Mouse (Mus musculus) adrenal gland, adult (tissue): ENCODE data around the gene Cep63.

Source experiments
- DNase-seq, 2 experiments: peaks; one replicate each; pipeline ENCODE4 v3.0.0; 2022 to 2023; ENCODE audit warnings: low spot score in 1 of 2; ENCODE audit not compliant: inconsistent age in 2 of 2

Gene Cep63

GRCm38 (mm10) chr9:102632173-102632572 lies 5.8 kb upstream of the Cep63 start:
- no peak for DNase-seq

GRCm38 (mm10) chr9:102631589-102632147 lies 5.3 kb upstream of the Cep63 start:
- no peak for DNase-seq

DNA sequence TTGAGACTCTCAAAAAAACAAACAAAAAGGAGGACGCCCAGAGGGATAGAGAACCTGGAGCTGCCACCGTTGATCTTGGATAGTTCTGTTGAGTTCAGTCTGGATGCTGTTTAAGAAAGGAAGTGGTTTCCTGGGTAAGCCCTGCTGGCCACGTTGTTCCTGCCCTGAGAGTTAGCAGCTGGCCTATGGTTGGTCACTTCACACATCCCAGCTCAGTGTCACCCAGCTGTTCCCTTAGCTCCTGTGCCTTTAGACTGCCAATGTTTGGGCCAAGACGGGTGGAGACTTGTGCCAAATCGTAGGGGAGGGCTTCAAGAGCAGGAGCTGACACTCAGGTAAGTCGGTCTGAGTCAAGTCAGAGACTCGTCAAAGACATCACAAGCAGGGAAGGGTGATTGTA lies 2.7 kb upstream of the Cep63 start:
- no peak for DNase-seq

GRCm38 (mm10) chr9:102627442-102627841 lies 1.1 kb upstream of the Cep63 start:
- DNase-seq = no peak

DNA sequence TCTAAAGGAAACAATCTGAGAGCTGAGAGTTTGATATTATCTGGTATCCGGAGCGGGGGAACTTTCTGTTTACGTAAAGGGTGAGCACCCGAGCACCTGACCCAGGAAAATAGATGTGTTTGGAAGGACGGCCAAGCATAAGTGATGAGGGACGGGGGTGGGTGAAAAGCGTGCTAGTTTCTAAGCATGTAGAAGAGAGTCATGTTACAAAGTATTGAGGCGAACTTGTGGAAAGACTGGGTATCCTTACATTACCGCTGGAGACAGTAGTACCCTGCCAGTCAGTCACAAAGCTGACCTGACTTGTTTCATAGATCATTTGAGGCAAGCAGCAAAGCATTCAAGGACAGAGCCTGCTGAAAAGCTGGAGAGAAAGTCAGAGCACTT lies 498 bp upstream of the Cep63 start:
- DNase-seq = peak in 1 of 2 experiments; percentile 78

DNA sequence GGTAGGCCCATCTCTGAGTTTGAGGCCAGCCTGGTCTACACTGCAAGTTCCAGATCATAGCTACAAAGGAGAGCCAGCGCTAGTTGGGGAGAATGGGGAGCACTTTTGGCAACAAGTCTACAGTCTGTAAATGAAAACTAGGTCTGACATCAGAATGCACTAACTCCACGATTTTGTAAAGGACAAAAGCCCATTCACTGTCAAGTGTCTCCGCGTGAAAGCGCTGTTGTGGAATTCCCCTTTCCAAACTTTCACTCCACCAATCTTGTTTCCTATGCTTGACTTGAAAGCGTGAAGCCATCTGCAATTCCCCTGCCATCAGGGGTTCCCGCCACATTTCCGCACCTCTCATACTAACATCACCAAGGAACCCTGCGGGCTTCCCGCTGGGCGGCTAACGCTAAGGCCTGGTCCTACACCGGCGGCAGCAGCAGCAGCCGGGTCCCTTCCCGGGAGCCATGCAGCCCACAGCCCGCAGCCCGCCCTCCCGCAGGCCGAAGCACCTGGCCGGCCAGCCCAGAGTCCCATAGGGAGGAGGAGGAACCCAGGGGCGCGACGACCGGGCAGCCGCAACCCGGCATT lies 842 bp downstream of the Cep63 start:
- DNase-seq = no peak

- DNase-seq = peak in 1 of 2 experiments; percentile 47
Observed at GRCm38 (mm10) chr9:102623581-102623980, 2.8 kb downstream of the Cep63 start.

DNA sequence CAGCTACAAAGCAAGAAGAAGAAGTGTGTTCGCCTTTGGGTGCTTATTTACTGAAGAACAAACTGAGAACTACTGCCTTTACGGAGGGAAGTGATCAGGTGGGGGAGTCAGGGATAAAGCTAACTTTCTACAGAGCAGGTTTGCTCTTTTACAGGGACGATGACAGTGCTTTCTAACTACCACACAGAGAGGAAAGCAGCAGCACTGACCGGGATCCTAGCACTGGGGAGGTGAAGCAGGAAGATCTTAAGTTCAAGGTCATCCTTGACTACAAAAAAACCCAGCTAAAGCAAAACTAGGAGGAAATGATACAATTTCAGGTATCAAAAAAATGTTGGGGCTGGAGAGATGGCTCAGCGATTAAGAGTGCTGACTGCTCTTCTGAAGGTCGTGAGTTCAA lies 3.5 kb downstream of the Cep63 start:
- peak in 1 of 2 experiments; percentile 58 for DNase-seq

GRCm38 (mm10) chr9:102622192-102622857 lies 4.0 kb downstream of the Cep63 start:
- DNase-seq = peak in 1 of 2 experiments; percentile 84

DNA sequence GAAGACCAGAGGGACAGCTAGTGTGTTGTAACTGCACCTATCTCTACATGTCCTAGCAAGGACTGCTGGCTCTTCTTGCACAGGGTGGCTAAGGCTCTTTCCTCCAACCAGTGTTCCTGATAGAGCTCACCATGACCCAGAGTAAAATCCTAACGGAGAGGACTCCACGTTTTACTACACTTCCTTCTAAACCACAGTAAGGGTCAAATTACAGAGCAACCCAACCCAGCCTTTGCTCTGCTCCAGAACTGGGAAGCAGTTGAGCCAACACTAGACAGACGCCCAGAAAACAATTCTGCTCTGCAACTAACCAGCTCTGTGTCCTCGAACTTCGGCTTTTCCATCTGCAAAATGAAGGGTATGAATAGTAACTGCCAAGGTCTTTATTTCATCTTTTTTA lies 4.9 kb downstream of the Cep63 start:
- DNase-seq = no peak

- DNase-seq = no peak
Observed at GRCm38 (mm10) chr9:102616267-102616666, 10.1 kb downstream of the Cep63 start.

DNA sequence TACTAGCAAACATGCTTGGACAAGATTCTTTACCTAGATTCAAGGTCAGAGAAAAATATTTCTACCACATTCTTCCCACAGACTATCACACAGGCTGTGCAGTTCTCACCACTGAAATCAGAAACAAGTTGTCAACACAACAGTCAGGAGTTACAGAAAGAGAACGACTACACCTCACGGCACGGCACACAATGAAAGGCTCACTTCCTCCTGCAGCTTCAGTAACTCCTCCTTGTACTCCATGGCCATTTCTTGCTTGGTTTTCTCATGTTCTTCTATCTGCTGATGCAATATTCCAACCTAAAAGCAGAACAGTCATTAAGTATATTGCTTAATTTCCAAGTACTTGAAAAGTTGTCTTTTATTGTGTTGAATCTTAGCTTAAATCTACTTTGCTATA lies 11.3 kb downstream of the Cep63 start:
- DNase-seq = no peak

DNA sequence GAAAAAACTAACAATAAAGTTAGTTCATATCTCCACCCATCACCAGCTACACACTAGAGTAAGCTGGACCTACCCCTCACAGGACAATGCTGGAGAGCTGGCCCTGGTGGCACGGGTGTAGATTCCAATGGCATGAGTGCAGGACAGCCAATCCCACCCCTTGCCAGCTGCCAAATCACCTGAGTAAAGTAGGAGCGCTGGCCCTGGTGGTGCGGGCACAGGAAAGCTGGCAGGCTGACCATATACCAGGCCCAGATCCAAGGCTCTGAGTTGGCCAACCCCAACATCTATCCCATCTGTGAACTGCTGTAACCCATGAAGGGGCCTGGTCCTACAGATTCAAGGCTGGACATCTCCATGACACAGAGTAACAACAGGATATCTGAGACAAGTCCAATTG lies 17.1 kb downstream of the Cep63 start:
- no peak for DNase-seq

DNA sequence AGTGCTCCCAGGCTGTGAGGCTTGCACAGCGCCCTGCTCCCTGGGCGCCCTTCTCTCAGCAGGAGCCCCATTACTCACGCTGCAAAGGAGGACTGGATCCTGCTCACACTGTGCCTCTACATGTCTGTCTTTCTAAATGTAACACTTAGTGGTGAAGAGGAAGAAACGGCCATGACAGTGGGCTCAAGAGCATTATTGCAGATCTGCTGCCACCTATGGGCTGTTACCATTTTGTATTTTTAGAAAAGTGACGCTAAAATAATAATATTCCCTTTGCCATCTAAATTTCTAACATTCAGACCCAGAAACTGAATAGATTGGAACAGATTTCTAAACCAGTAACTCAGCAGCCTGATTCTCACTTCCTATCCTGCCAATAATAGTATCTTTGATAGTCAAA lies 18.9 kb downstream of the Cep63 start:
- DNase-seq = no peak

GRCm38 (mm10) chr9:102605162-102605561 lies 21.2 kb downstream of the Cep63 start:
- DNase-seq = no peak

DNA sequence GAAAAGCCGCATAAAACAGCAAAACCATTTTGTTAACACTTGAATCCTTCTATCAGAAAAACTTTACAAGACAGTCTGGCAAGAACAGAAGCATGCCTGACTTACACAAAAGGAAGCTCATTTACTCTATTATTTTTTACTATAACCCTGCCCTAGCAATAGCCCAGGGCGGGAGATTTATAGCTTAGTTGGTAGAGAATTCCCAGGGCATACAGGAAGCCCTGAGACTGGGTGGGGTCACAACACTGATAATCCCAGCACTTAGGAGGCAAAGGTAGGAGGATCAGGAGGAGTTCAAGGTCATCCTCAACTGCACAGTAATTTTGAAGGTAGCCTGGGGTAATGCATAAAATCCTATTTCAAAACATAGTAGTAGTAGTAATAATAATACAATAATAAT lies 24.7 kb downstream of the Cep63 start:
- DNase-seq = no peak

GRCm38 (mm10) chr9:102601187-102601586 lies 25.1 kb downstream of the Cep63 start:
- DNase-seq = no peak

DNA sequence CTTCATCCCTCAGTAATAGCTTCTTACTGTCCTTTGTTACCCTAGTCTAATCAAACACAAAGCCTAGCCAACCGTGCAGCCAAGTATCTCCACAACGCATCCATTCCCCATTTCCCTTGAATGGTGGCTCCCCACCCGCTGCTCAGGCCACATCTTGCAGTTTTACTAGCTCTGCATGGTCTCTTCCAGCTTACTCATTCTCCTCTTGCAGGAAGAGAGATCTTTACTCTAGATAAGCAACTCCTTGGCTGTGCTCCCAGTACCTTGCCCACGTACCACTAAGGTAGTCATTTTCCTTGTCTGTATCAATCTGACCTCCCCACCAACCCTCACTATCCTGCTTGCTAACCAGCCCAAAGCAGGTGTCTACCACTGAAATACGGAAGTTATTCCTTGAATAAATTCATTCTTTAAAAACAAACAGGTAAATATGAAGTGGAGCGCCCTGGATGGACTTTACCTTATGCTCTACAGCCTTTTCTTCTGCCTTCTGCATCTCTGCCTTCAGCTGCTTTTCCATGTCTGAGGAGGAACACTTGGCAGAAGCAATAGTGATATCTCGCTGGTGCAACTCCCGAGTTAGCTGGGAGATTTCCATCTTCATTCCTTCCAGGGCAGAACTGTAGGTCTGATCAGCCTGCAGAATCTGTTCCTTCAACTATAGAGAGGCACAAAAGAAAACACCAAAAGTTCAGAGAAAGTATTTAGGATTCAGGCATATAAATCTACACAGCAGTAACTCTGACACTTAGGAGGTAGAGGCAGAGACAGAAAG lies 30.5 kb downstream of the Cep63 start:
- DNase-seq = no peak

DNA sequence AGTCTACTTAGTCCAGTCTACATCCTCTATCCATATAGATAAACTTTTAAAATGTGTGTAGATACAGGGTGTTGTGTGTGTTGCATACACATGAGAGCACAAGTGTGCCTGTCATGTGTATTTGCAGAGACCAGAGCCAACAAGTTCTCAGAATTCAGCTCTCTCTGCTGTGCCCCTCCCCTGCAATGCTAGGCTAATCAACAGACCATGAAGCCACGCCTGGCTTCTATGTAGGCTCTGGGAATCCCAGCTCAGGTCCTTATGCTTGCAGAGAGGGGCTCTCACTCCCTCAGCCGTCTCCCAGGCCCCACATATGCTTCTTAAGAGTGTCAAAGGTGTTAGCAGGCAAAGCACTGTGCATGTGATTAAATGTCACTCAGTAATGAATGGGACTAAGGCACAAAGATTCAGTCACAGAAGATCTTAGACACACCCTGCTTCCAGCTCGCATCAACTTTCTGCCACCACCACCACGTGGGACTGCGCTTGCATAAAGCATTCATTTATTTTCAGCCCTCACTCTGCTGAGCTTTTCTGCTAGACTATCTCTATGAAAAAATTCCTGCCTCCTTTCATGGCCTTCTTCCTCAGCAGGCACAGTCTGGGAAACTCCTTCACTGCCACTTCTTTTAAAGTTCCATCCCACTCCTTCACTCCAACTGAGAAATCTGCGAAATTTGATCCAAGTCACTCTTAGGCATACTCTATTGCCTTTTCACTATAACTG lies 31.5 kb downstream of the Cep63 start:
- DNase-seq = no peak

DNA sequence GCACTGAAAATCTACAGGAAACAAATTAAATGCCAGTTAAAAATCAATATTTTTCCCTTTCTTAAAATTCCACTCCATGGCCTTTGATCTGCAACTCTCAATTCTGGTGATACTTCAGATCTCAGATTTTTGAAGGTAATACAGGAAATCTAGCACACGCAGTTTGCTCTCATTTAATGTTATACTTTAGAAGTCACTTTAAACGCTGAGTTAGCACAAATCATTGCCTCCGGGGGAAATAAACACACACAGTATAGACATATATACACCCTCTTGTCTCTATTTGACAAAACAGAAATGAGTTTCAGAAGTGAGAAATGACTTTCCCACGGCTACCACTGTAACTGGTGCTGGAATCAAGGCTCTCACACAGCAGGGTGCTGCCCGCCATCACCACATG lies 39.0 kb downstream of the Cep63 start:
- no peak for DNase-seq

DNA sequence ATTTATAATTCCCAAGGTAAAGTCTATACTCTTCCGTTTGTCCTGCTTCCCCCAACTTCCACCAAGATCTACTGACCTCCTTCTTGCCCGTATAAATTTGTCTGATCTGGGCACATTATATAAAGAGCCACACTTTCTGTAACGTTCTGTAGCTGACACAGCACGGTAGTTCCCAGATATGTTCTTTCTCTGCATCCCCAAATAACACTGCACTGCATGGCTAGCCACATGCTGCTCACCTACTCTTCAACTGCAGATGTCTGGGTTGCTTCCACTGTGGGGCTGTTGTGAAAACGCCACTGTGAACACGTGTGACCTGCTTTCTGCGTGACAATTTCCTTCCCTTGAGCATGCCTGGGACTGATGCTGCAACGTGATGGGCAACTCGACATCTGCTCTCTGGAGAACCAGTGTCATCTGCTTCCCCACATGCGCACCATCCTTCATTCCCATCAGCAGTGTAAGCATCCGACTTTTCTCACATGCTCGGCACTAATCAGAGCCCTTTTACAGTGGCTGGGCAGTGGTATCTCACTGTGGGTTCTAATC lies 44.3 kb downstream of the Cep63 start:
- DNase-seq = no peak
